Mouse (Mus musculus): ENCODE measurements around the gene Gm36028.

GRCm38 (mm10) chr16:37823949-37824348 lies 37.0 kb downstream of the Gm36028 start:
- TF ChIP-seq CTCF (IDR thresholded peaks at IDR 0.05; ENCODE audit: control insufficient read depth, insufficient read depth, low read length) = no peak
- no peak for TF ChIP-seq POLR2A (IDR thresholded peaks at IDR 0.05; ENCODE audit: borderline replicate concordance, control insufficient read depth, low read depth, low read length)
